Mouse (Mus musculus): ENCODE results near the gene Auts2. TPM values are rescaled to one million over a fixed set of nuclear protein-coding genes. Genes with fewer than 3 reads are reported as not detected.

Auts2 gene
- polyA plus RNA-seq, 1 experiment = 0.01 TPM

GRCm38 (mm10) chr5:132112666-132113065 lies 430.5 kb downstream of the Auts2 start:
- TF ChIP-seq TAL1 (IDR thresholded peaks at IDR 0.05; ENCODE audit: low read length) = no peak
- no peak for TF ChIP-seq GATA1 (IDR thresholded peaks at IDR 0.05; ENCODE audit: low read length)
- no peaks in the 10 kb centered on the region for H3K36me3 ChIP-seq (ENCODE audit: control insufficient read depth)
- H3K9me3 ChIP-seq (ENCODE audit: control insufficient read depth, low read length) = no peaks in the 10 kb centered on the region
- no peak overlapping the region for H3K4me3 ChIP-seq (replicated peaks)
- no peaks in the 10 kb centered on the region for H3K27me3 ChIP-seq (ENCODE audit: control insufficient read depth)
- H3K4me1 ChIP-seq (ENCODE audit: control insufficient read depth) = no peaks in the 10 kb centered on the region

DNA sequence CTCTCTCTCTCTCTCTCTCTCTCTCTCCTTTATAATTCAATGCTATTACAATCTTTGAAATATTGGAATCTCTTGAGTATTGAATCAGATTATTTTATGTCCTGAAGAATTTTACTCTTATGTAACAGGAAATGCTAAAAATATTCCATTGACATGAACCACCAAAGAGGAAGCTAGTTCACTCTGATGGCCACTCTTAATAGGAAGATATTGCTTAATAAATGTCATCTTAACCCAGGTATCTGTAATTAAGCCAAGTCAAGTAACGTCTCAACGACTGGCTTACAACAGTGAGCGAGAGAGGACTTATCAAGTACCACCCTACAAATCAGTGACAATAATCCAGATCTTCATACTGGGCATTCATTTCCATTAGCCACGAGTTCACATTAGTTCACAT lies 440.7 kb downstream of the Auts2 start:
- Histone ChIP-seq H3K4me1 (ENCODE audit: control insufficient read depth) (no peaks in the 10 kb centered on the region), H3K4me3 (replicated peaks) (no peak overlapping the region), H3K36me3 (ENCODE audit: control insufficient read depth) (no peaks in the 10 kb centered on the region), H3K27me3 (ENCODE audit: control insufficient read depth) (no peaks in the 10 kb centered on the region), H3K9me3 (ENCODE audit: control insufficient read depth, low read length) (no peaks in the 10 kb centered on the region)
- TF ChIP-seq TAL1 (IDR thresholded peaks at IDR 0.05; ENCODE audit: low read length) (no peak), GATA1 (IDR thresholded peaks at IDR 0.05; ENCODE audit: low read length) (no peak)

DNA sequence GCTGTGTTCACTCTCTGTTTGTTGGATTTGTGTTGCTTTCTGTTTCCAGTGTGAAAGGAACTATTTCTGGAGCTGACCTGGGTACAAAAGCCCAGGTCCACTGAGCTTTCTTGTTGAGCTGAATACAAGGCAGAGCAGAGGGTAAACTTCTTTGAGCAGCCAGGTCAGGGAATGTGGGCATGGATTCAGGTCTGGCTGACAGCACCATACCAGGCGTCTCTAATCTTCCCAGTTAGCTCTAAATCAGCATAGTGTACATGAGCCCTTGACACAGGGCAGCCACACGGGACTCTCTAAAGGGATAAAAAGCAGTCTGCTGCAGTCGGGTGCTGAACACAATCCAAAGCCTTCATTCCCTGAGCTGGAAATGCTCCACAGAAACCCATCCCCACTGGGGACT lies 444.7 kb downstream of the Auts2 start:
- TF ChIP-seq TAL1 (IDR thresholded peaks at IDR 0.05; ENCODE audit: low read length) (no peak), GATA1 (IDR thresholded peaks at IDR 0.05; ENCODE audit: low read length) (no peak)
- no peaks in the 10 kb centered on the region for H3K4me1 ChIP-seq (ENCODE audit: control insufficient read depth)

GRCm38 (mm10) chr5:132092721-132093120 lies 450.4 kb downstream of the Auts2 start:
- H3K4me3 ChIP-seq (replicated peaks) = no peak overlapping the region
- no peaks in the 10 kb centered on the region for H3K9me3 ChIP-seq (ENCODE audit: control insufficient read depth, low read length)
- TF ChIP-seq TAL1 (IDR thresholded peaks at IDR 0.05; ENCODE audit: low read length) = no peak
- TF ChIP-seq GATA1 (IDR thresholded peaks at IDR 0.05; ENCODE audit: low read length) = no peak

More for the DNA sequence above, 444.7 kb downstream of the Auts2 start:
- Histone ChIP-seq H3K4me3 (replicated peaks) (no peak overlapping the region), H3K27me3 (ENCODE audit: control insufficient read depth) (no peaks in the 10 kb centered on the region), H3K36me3 (ENCODE audit: control insufficient read depth) (no peaks in the 10 kb centered on the region), H3K9me3 (ENCODE audit: control insufficient read depth, low read length) (no peaks in the 10 kb centered on the region)

GRCm38 (mm10) chr5:132089496-132090250 lies 453.5 kb downstream of the Auts2 start:
- no peak for TF ChIP-seq GATA1 (IDR thresholded peaks at IDR 0.05; ENCODE audit: low read length)
- TF ChIP-seq TAL1 (IDR thresholded peaks at IDR 0.05; ENCODE audit: low read length) = no peak
- no peaks in the 10 kb centered on the region for H3K4me1 ChIP-seq (ENCODE audit: control insufficient read depth)
- H3K9me3 ChIP-seq (ENCODE audit: control insufficient read depth, low read length) = no peaks in the 10 kb centered on the region
- H3K4me3 ChIP-seq (replicated peaks) = no peak overlapping the region
- H3K27me3 ChIP-seq (ENCODE audit: control insufficient read depth) = no peaks in the 10 kb centered on the region
- no peaks in the 10 kb centered on the region for H3K36me3 ChIP-seq (ENCODE audit: control insufficient read depth)

More at GRCm38 (mm10) chr5:132092721-132093120, 450.4 kb downstream of the Auts2 start:
- Histone ChIP-seq H3K27me3 (ENCODE audit: control insufficient read depth) (no peaks in the 10 kb centered on the region), H3K36me3 (ENCODE audit: control insufficient read depth) (no peaks in the 10 kb centered on the region), H3K4me1 (ENCODE audit: control insufficient read depth) (no peaks in the 10 kb centered on the region)

DNA sequence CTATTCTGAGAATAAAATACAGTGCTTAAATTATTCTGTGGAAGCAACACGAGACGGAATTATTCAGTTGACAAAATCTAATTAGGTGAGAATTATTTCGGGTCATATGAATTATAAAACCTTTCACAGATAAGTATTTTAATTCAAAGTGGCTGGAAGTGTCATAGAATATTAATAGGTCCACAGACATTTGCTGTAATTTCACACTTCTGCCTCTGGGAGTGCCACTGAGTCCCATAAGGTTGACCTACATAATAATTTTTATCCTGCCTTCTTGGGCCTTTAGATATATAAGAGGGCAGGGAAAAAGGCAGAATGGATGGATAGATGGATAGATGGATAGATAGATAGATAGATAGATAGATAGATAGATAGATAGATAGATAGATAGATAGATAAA lies 454.6 kb downstream of the Auts2 start:
- H3K36me3 ChIP-seq (ENCODE audit: control insufficient read depth) = no peaks in the 10 kb centered on the region

DNA sequence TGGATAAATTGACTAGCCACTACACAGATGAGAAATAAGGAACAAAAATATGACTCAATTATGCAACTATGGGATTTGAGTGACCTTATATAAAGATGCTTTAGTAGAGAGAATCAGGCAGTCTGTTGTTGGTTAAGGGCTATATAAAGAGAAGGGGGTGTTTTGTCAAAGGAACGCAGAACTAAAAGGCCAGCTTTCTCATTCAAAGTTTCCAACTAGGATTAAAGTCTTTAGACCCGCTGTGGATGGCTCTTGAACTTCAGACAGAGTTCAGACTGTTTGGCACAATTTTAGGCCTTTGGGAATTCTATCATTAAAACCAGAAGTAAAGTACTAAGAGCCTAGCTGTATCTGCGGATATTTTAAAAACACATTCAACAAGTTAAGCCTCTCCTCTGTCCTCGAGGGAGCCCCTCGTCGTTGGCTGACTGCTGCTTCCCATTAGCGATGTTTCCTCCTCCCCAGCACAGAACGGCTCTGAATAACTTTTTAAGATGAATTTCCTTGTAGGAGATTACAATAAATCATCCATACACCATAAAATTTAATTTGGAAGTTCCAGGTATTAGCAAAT lies 459.3 kb downstream of the Auts2 start:
- TF ChIP-seq GATA1 (IDR thresholded peaks at IDR 0.05; ENCODE audit: low read length) (no peak), TAL1 (IDR thresholded peaks at IDR 0.05; ENCODE audit: low read length) (no peak)
- no peaks in the 10 kb centered on the region for H3K9me3 ChIP-seq (ENCODE audit: control insufficient read depth, low read length)
- H3K27me3 ChIP-seq (ENCODE audit: control insufficient read depth) = no peaks in the 10 kb centered on the region
- no peaks in the 10 kb centered on the region for H3K4me1 ChIP-seq (ENCODE audit: control insufficient read depth)
- H3K4me3 ChIP-seq (replicated peaks) = no peak overlapping the region
- H3K36me3 ChIP-seq (ENCODE audit: control insufficient read depth) = no peaks in the 10 kb centered on the region

More for the DNA sequence above, 454.6 kb downstream of the Auts2 start:
- Histone ChIP-seq H3K4me3 (replicated peaks) (no peak overlapping the region), H3K27me3 (ENCODE audit: control insufficient read depth) (no peaks in the 10 kb centered on the region), H3K4me1 (ENCODE audit: control insufficient read depth) (no peaks in the 10 kb centered on the region), H3K9me3 (ENCODE audit: control insufficient read depth, low read length) (no peaks in the 10 kb centered on the region)
- no peak for TF ChIP-seq TAL1 (IDR thresholded peaks at IDR 0.05; ENCODE audit: low read length)
- no peak for TF ChIP-seq GATA1 (IDR thresholded peaks at IDR 0.05; ENCODE audit: low read length)

DNA sequence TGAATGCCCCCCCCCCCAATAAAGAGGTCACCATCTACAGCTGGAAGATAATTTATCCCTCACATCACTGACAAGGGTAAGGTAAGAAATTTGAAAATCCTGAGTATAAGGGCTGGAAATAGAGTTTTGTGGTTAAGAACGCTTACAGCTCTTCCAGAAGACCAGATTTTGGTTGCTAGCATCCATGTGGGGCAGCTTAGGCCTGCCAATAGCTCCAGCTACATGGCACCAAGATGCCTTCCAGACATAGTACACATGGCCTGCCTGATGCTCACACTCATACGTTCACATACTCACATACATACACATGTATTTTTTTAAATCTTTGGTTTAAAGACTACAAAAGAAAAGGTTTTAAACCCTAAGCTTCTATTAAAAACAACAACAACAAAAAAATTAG lies 467.2 kb downstream of the Auts2 start:
- TF ChIP-seq TAL1 (IDR thresholded peaks at IDR 0.05; ENCODE audit: low read length) (no peak), GATA1 (IDR thresholded peaks at IDR 0.05; ENCODE audit: low read length) (no peak)
- no peak overlapping the region for H3K4me3 ChIP-seq (replicated peaks)
- no peaks in the 10 kb centered on the region for H3K27me3 ChIP-seq (ENCODE audit: control insufficient read depth)
- no peaks in the 10 kb centered on the region for H3K9me3 ChIP-seq (ENCODE audit: control insufficient read depth, low read length)
- H3K4me1 ChIP-seq (ENCODE audit: control insufficient read depth) = no peaks in the 10 kb centered on the region
- no peaks in the 10 kb centered on the region for H3K36me3 ChIP-seq (ENCODE audit: control insufficient read depth)

GRCm38 (mm10) chr5:132074724-132075374 lies 468.3 kb downstream of the Auts2 start:
- H3K27me3 ChIP-seq (ENCODE audit: control insufficient read depth) = no peaks in the 10 kb centered on the region
- no peaks in the 10 kb centered on the region for H3K9me3 ChIP-seq (ENCODE audit: control insufficient read depth, low read length)
- no peaks in the 10 kb centered on the region for H3K4me1 ChIP-seq (ENCODE audit: control insufficient read depth)
- no peak for TF ChIP-seq GATA1 (IDR thresholded peaks at IDR 0.05; ENCODE audit: low read length)
- no peak for TF ChIP-seq TAL1 (IDR thresholded peaks at IDR 0.05; ENCODE audit: low read length)
- H3K4me3 ChIP-seq (replicated peaks) = no peak overlapping the region
- no peaks in the 10 kb centered on the region for H3K36me3 ChIP-seq (ENCODE audit: control insufficient read depth)
